Mouse (Mus musculus): ENCODE data around the gene Adarb1. TPM values are rescaled to one million over a fixed set of nuclear protein-coding genes. Genes with fewer than 3 reads are reported as not detected.

Gene Adarb1
- polyA plus RNA-seq, 1 experiment from 2014 or later = 10.7 TPM

- peak overlapping the region; percentile 68 for H3K4me2 ChIP-seq
- H3K4me3 ChIP-seq = peak overlapping the region; percentile 39
- 14% methylated on average over 23 of the region's 23 CpGs for WGBS
- H3K27ac ChIP-seq (replicated peaks) = peak overlapping the region; percentile 90
- peak overlapping the region; percentile 75 for H3K9ac ChIP-seq
- ATAC-seq (ENCODE audit: extremely low read depth, insufficient number of reproducible peaks, low FRiP score, low TSS enrichment) = peak; percentile 60
- no peaks in the 10 kb centered on the region for H3K27me3 ChIP-seq (replicated peaks)
- peaks cover 7% of the 10 kb centered on the region; the same call in 1 of the 2 replicates for H3K9me3 ChIP-seq
- H3K4me1 ChIP-seq = peaks cover 55% of the 10 kb centered on the region
- H3K36me3 ChIP-seq = no peaks in the 10 kb centered on the region
Observed at GRCm38 (mm10) chr10:77449315-77450158, 31.5 kb upstream of the Adarb1 start.

GRCm38 (mm10) chr10:77448698-77449247 lies 30.7 kb upstream of the Adarb1 start:
- H3K27me3 ChIP-seq (replicated peaks) = no peaks in the 10 kb centered on the region
- H3K4me1 ChIP-seq = peaks cover 49% of the 10 kb centered on the region
- H3K4me2 ChIP-seq = peak overlapping the region; percentile 68
- no peaks in the 10 kb centered on the region for H3K36me3 ChIP-seq
- 15% methylated on average over 6 of the region's 6 CpGs for WGBS
- peak overlapping the region; percentile 75 for H3K9ac ChIP-seq
- peak overlapping the region; percentile 90 for H3K27ac ChIP-seq (replicated peaks)
- peak overlapping the region; percentile 39 for H3K4me3 ChIP-seq
- ATAC-seq (ENCODE audit: extremely low read depth, insufficient number of reproducible peaks, low FRiP score, low TSS enrichment) = no peak
- peaks cover 7% of the 10 kb centered on the region; the same call in 1 of the 2 replicates for H3K9me3 ChIP-seq

GRCm38 (mm10) chr10:77448209-77448608 lies 30.1 kb upstream of the Adarb1 start:
- WGBS = 52% methylated on average over 7 of the region's 7 CpGs
- H3K4me3 ChIP-seq = no peak overlapping the region
- H3K4me1 ChIP-seq = peaks cover 49% of the 10 kb centered on the region
- no peaks in the 10 kb centered on the region for H3K27me3 ChIP-seq (replicated peaks)
- H3K9me3 ChIP-seq = peaks cover 7% of the 10 kb centered on the region; the same call in 1 of the 2 replicates
- H3K9ac ChIP-seq = peak overlapping the region; percentile 75
- ATAC-seq (ENCODE audit: extremely low read depth, insufficient number of reproducible peaks, low FRiP score, low TSS enrichment) = no peak; the same call in 1 of the 2 replicates
- peak overlapping the region; percentile 90 for H3K27ac ChIP-seq (replicated peaks)
- H3K36me3 ChIP-seq = no peaks in the 10 kb centered on the region
- peak overlapping the region; percentile 68 for H3K4me2 ChIP-seq

- Histone ChIP-seq H3K36me3 (no peaks in the 10 kb centered on the region), H3K27me3 (replicated peaks) (no peaks in the 10 kb centered on the region), H3K4me1 (peaks cover 49% of the 10 kb centered on the region), H3K4me3 (no peak overlapping the region), H3K9me3 (peaks cover 7% of the 10 kb centered on the region; the same call in 1 of the 2 replicates), H3K27ac (replicated peaks) (peak overlapping the region; percentile 90), H3K4me2 (peak overlapping the region; percentile 68; the same call in 1 of the 2 replicates), H3K9ac (no peak overlapping the region)
- ATAC-seq (ENCODE audit: extremely low read depth, insufficient number of reproducible peaks, low FRiP score, low TSS enrichment) = peak; percentile 17; the same call in 1 of the 2 replicates
- 2% methylated on average over 2 of the region's 2 CpGs for WGBS
Observed at GRCm38 (mm10) chr10:77447755-77448154, 29.7 kb upstream of the Adarb1 start.

GRCm38 (mm10) chr10:77442250-77442649 lies 24.2 kb upstream of the Adarb1 start:
- no peak for ATAC-seq (ENCODE audit: extremely low read depth, insufficient number of reproducible peaks, low FRiP score, low TSS enrichment)
- Histone ChIP-seq H3K36me3 (no peaks in the 10 kb centered on the region), H3K4me3 (no peak overlapping the region), H3K4me1 (peaks cover 31% of the 10 kb centered on the region), H3K9me3 (peaks cover 7% of the 10 kb centered on the region; the same call in 1 of the 2 replicates), H3K4me2 (no peak overlapping the region), H3K27ac (replicated peaks) (peak overlapping the region; percentile 78), H3K27me3 (replicated peaks) (no peaks in the 10 kb centered on the region), H3K9ac (no peak overlapping the region)
- 78% methylated on average over 4 of the region's 4 CpGs for WGBS

- Histone ChIP-seq H3K4me2 (no peak overlapping the region), H3K4me1 (peaks cover 27% of the 10 kb centered on the region), H3K9ac (no peak overlapping the region), H3K27me3 (replicated peaks) (0 out of 2 replicates have a peak, but pooled peaks cover 2% of the 10 kb centered on the region), H3K27ac (replicated peaks) (peak overlapping the region; percentile 78), H3K9me3 (peaks cover 7% of the 10 kb centered on the region; the same call in 1 of the 2 replicates), H3K36me3 (no peaks in the 10 kb centered on the region), H3K4me3 (no peak overlapping the region)
- ATAC-seq (ENCODE audit: extremely low read depth, insufficient number of reproducible peaks, low FRiP score, low TSS enrichment) = no peak
- WGBS = 43% methylated on average over 3 of the region's 3 CpGs
Observed at GRCm38 (mm10) chr10:77441812-77442211, 23.7 kb upstream of the Adarb1 start.

- Histone ChIP-seq H3K4me1 (peaks cover 24% of the 10 kb centered on the region), H3K9ac (peak overlapping the region; percentile 54), H3K9me3 (peaks cover 7% of the 10 kb centered on the region; the same call in 1 of the 2 replicates), H3K27ac (replicated peaks) (peak overlapping the region; percentile 78), H3K4me2 (peak overlapping the region; percentile 39), H3K4me3 (no peak overlapping the region), H3K36me3 (no peaks in the 10 kb centered on the region), H3K27me3 (replicated peaks) (peaks cover 3% of the 10 kb centered on the region; the same call in 1 of the 2 replicates)
- 30% methylated on average over 19 of the region's 19 CpGs for WGBS
- 0 out of 2 replicates have a peak, but pooled peaks have one; percentile 27 for ATAC-seq (ENCODE audit: extremely low read depth, insufficient number of reproducible peaks, low FRiP score, low TSS enrichment)
Observed at GRCm38 (mm10) chr10:77440841-77441755, 23.0 kb upstream of the Adarb1 start.

GRCm38 (mm10) chr10:77440286-77440685 lies 22.2 kb upstream of the Adarb1 start:
- WGBS = 48% methylated on average over 6 of the region's 6 CpGs
- no peak overlapping the region for H3K4me2 ChIP-seq

GRCm38 (mm10) chr10:77439026-77439425 lies 21.0 kb upstream of the Adarb1 start:
- no peaks in the 10 kb centered on the region for H3K9me3 ChIP-seq
- WGBS = 81% methylated on average over 3 of the region's 3 CpGs
- H3K9ac ChIP-seq = no peak overlapping the region
- H3K4me2 ChIP-seq = no peak overlapping the region
- no peak overlapping the region for H3K4me3 ChIP-seq
- peaks cover 3% of the 10 kb centered on the region; the same call in 1 of the 2 replicates for H3K27me3 ChIP-seq (replicated peaks)
- no peak overlapping the region for H3K27ac ChIP-seq (replicated peaks)
- ATAC-seq (ENCODE audit: extremely low read depth, insufficient number of reproducible peaks, low FRiP score, low TSS enrichment) = no peak
- peaks cover 44% of the 10 kb centered on the region for H3K4me1 ChIP-seq
- H3K36me3 ChIP-seq = no peaks in the 10 kb centered on the region

More at GRCm38 (mm10) chr10:77440286-77440685, 22.2 kb upstream of the Adarb1 start:
- Histone ChIP-seq H3K36me3 (no peaks in the 10 kb centered on the region), H3K27me3 (replicated peaks) (peaks cover 3% of the 10 kb centered on the region; the same call in 1 of the 2 replicates), H3K27ac (replicated peaks) (no peak overlapping the region), H3K9me3 (peaks cover 6% of the 10 kb centered on the region; the same call in 1 of the 2 replicates), H3K4me3 (no peak overlapping the region), H3K4me1 (peaks cover 32% of the 10 kb centered on the region), H3K9ac (peak overlapping the region; percentile 54; the same call in 1 of the 2 replicates)
- no peak for ATAC-seq (ENCODE audit: extremely low read depth, insufficient number of reproducible peaks, low FRiP score, low TSS enrichment)

- Histone ChIP-seq H3K27me3 (replicated peaks) (peaks cover 3% of the 10 kb centered on the region; the same call in 1 of the 2 replicates), H3K27ac (replicated peaks) (no peak overlapping the region), H3K9ac (no peak overlapping the region), H3K4me1 (peaks cover 50% of the 10 kb centered on the region), H3K36me3 (no peaks in the 10 kb centered on the region), H3K4me2 (no peak overlapping the region), H3K4me3 (no peak overlapping the region), H3K9me3 (no peaks in the 10 kb centered on the region)
- ATAC-seq (ENCODE audit: extremely low read depth, insufficient number of reproducible peaks, low FRiP score, low TSS enrichment) = no peak
- 63% methylated on average over 1 of the region's 1 CpGs for WGBS
Observed at GRCm38 (mm10) chr10:77438021-77438420, 20.0 kb upstream of the Adarb1 start.
